Mouse (Mus musculus) thymus, adult 2 months (tissue): ENCODE data around the gene Tnfrsf14.

ENCODE experiments used
- CTCF ChIP-seq: fragments of 200-500 bp; IDR thresholded peaks from 2 replicates; pipeline ENCODE4 v1.5.1; 2012; ENCODE audit warnings: mild to moderate bottlenecking, control low read depth, low read length, moderate library complexity, borderline replicate concordance; ENCODE audit not compliant: control insufficient read depth, poor library complexity, insufficient read depth; ENCODE audit errors: extremely low read depth
- POLR2A ChIP-seq: fragments of 200-500 bp; IDR thresholded peaks from 2 replicates; pipeline ENCODE4 v1.6.1; 2012; ENCODE audit warnings: mild to moderate bottlenecking, low read length, control low read depth, moderate library complexity; ENCODE audit not compliant: control insufficient read depth, poor library complexity, insufficient read depth; ENCODE audit errors: extremely low read depth

DNA sequence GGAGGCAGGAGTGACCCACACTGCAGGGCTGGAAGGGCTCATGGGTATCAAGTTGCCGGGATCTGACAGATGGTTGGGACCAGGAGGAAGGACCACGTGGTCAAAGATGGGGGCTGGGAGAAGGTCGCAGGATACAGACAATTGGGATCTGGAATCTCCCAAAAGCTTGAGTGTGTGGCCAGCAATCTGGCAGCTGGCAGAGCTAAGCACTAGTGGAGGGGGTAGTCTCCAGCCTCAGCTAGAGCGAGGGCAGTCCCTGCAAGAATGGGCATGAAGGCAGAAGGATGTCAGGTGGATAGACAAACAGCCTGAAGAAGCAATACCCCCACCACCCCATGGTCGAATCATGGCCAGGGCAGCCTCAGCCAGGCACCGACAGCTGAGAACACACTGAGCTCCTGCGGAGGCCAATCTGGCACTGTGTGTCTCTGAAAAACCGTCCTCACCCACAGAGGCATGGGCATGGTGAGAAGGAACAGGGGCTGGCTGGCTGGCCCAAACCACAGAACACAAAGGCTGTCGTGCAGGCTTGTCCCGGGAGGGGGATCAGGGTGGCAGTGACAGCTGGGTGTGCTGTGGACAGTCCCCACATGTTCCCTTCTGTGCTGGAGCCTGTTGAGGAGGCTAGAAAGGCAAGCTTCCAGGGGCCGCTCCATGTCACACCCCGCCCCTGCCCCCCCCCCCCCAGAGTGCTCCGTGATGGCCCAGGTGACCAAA is 41.3 kb downstream of the Tnfrsf14 start:
- TF ChIP-seq POLR2A (no peak), CTCF (no peak)
